Mouse (Mus musculus): Measurements from ENCODE around the gene Ncoa3.

The Ncoa3 gene

GRCm38 (mm10) chr2:165974383-165974782, 18.1 kb upstream of the Ncoa3 start:
- peak; percentile 77 for DNase-seq

- no peak for DNase-seq
Observed at GRCm38 (mm10) chr2:165976186-165976585, 16.2 kb upstream of the Ncoa3 start.

GRCm38 (mm10) chr2:165976874-165977273, 15.6 kb upstream of the Ncoa3 start:
- DNase-seq = peak; percentile 52

- no peak for DNase-seq
Observed at GRCm38 (mm10) chr2:165978119-165978518, 14.3 kb upstream of the Ncoa3 start.

GRCm38 (mm10) chr2:165981248-165981977, 11.0 kb upstream of the Ncoa3 start:
- no peak for DNase-seq

GRCm38 (mm10) chr2:165982512-165983389, 9.7 kb upstream of the Ncoa3 start:
- peak; percentile 94 for DNase-seq

- no peak for DNase-seq
Observed at GRCm38 (mm10) chr2:165984318-165984717, 8.1 kb upstream of the Ncoa3 start.

GRCm38 (mm10) chr2:165984891-165985290, 7.5 kb upstream of the Ncoa3 start:
- no peak for DNase-seq

- no peak for DNase-seq
Observed at GRCm38 (mm10) chr2:165985581-165985980, 6.9 kb upstream of the Ncoa3 start.

- DNase-seq = peak; percentile 84
Observed at GRCm38 (mm10) chr2:165986921-165987453, 5.4 kb upstream of the Ncoa3 start.

- DNase-seq = no peak
Observed at GRCm38 (mm10) chr2:165993173-165993900, 901 bp downstream of the Ncoa3 start.

- DNase-seq = no peak
Observed at GRCm38 (mm10) chr2:165994341-165994740, 1.9 kb downstream of the Ncoa3 start.

GRCm38 (mm10) chr2:165995711-165996110, 3.3 kb downstream of the Ncoa3 start:
- no peak for DNase-seq

- DNase-seq = no peak
Observed at GRCm38 (mm10) chr2:165996130-165996529, 3.7 kb downstream of the Ncoa3 start.

- no peak for DNase-seq
Observed at GRCm38 (mm10) chr2:165997256-165997967, 5.0 kb downstream of the Ncoa3 start.

- no peak for DNase-seq
Observed at GRCm38 (mm10) chr2:165998969-165999368, 6.5 kb downstream of the Ncoa3 start.

- DNase-seq = no peak
Observed at GRCm38 (mm10) chr2:165999790-166000189, 7.4 kb downstream of the Ncoa3 start.

GRCm38 (mm10) chr2:166000242-166000641, 7.8 kb downstream of the Ncoa3 start:
- DNase-seq = no peak

- DNase-seq = no peak
Observed at GRCm38 (mm10) chr2:166000769-166001168, 8.3 kb downstream of the Ncoa3 start.

GRCm38 (mm10) chr2:166001362-166001761, 8.9 kb downstream of the Ncoa3 start:
- DNase-seq = no peak

GRCm38 (mm10) chr2:166001768-166002167, 9.3 kb downstream of the Ncoa3 start:
- DNase-seq = no peak

GRCm38 (mm10) chr2:166002429-166002828, 10.0 kb downstream of the Ncoa3 start:
- no peak for DNase-seq
